Mouse (Mus musculus): ENCODE results near the gene Tenm4. TPM values are rescaled to one million over a fixed set of nuclear protein-coding genes. Genes with fewer than 3 reads are reported as not detected.
"Not testable (repeated sequence)": the region's sequence is repeated elsewhere in the genome, so short reads cannot be mapped to it uniquely, and the experiment has no call there.

Tenm4 gene
- polyA plus RNA-seq, 2 experiments, result 12.7 to 37.4 TPM

DNA sequence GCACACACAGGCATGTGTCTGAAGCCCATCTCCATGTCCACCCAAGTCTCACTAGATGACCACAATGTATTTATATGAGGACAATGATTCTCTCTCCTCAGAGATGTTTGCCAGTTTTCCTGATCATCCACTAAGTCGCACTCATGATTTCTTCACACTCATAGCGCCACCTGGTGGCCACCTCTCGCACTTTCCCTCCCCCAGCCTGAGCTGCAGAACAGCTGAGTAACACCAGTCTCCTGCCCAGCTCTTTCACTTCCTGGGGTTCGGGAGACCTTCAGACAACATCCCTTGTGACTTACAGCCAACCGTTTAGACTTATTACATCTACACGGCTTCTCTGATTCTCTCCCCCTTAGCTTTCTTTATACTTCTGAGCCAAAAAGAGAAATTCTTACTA lies 743.0 kb downstream of the Tenm4 start:
- DNase-seq (ENCODE audit: low spot score), result peak; percentile 83
- 8% methylated on average over 6 of the region's 6 CpGs for WGBS
- H3K9me3 ChIP-seq (ENCODE audit: control insufficient read depth, low read length), result no peaks in the 10 kb centered on the region

DNA sequence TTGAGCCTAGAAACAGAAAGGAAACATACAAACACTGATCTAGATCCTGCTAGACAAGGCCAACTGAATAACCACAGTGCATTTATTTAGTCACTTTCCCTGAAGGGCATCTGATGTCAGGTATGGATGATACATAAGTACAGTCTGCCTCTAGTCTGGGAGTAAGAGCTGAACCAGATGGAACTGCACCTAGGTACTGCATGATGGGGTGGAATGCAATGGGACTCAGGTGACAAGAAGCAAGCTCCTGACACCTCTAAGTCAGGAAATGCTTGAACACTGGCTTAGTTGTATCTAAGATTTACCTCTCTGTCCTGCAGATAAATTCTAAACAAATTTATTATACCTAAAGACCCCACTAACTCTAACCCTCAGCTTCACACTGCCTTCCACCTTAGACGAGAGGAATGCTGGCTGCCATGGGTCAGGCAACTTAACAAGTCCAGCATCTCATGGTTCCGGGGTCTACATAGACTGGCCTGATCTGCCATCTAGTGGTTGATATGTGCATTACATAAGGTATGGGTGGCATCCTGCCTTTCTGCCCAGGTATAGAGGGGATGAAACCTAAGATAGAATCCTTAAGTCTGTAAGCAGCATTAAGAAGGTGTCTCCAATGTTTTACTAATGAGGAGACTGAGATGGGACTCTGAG lies 744.5 kb downstream of the Tenm4 start:
- no peak overlapping the region for H3K4me2 ChIP-seq (replicated peaks; ENCODE audit: low read depth, low read length, severe bottlenecking)
- H3K36me3 ChIP-seq (ENCODE audit: control insufficient read depth, insufficient read depth, low read length), result no peaks in the 10 kb centered on the region
- TF ChIP-seq POLR2A (IDR thresholded peaks at IDR 0.05; ENCODE audit: borderline replicate concordance, extremely low read depth, insufficient read depth, insufficient read length), result no peak
- DNase-seq (ENCODE audit: low spot score), result peak; percentile 79
- no peaks in the 10 kb centered on the region for H3K27me3 ChIP-seq (ENCODE audit: control insufficient read depth, insufficient read depth, low read length)
- peak; percentile 78 for ATAC-seq (ENCODE audit: low FRiP score, low read depth)
- H3K4me1 ChIP-seq (ENCODE audit: control insufficient read depth, insufficient read depth, low read length), result peaks cover 10% of the 10 kb centered on the region
- H3K9ac ChIP-seq (ENCODE audit: low read depth, low read length, severe bottlenecking), result no peak overlapping the region
- H3K9me3 ChIP-seq (ENCODE audit: control insufficient read depth, low read length), result no peaks in the 10 kb centered on the region
- no peak overlapping the region for H3K27ac ChIP-seq (replicated peaks; ENCODE audit: low read depth, low read length)
- 0% methylated on average over 2 of the region's 2 CpGs for WGBS
- H3K4me3 ChIP-seq (replicated peaks; ENCODE audit: low read length), result no peak overlapping the region

More for the DNA sequence above, 743.0 kb downstream of the Tenm4 start:
- peaks cover 19% of the 10 kb centered on the region for H3K4me1 ChIP-seq (ENCODE audit: control insufficient read depth, insufficient read depth, low read length)
- H3K4me3 ChIP-seq (replicated peaks; ENCODE audit: low read length), result no peak overlapping the region
- no peaks in the 10 kb centered on the region for H3K27me3 ChIP-seq (ENCODE audit: control insufficient read depth, insufficient read depth, low read length)
- H3K27ac ChIP-seq (replicated peaks; ENCODE audit: low read depth, low read length), result no peak overlapping the region
- no peak for TF ChIP-seq POLR2A (IDR thresholded peaks at IDR 0.05; ENCODE audit: borderline replicate concordance, extremely low read depth, insufficient read depth, insufficient read length)
- ATAC-seq (ENCODE audit: low FRiP score, low read depth), result peak; percentile 20; the same call in 1 of the 2 replicates
- no peak overlapping the region for H3K4me2 ChIP-seq (replicated peaks; ENCODE audit: low read depth, low read length, severe bottlenecking)
- H3K36me3 ChIP-seq (ENCODE audit: control insufficient read depth, insufficient read depth, low read length), result no peaks in the 10 kb centered on the region
- H3K9ac ChIP-seq (ENCODE audit: low read depth, low read length, severe bottlenecking), result no peak overlapping the region

DNA sequence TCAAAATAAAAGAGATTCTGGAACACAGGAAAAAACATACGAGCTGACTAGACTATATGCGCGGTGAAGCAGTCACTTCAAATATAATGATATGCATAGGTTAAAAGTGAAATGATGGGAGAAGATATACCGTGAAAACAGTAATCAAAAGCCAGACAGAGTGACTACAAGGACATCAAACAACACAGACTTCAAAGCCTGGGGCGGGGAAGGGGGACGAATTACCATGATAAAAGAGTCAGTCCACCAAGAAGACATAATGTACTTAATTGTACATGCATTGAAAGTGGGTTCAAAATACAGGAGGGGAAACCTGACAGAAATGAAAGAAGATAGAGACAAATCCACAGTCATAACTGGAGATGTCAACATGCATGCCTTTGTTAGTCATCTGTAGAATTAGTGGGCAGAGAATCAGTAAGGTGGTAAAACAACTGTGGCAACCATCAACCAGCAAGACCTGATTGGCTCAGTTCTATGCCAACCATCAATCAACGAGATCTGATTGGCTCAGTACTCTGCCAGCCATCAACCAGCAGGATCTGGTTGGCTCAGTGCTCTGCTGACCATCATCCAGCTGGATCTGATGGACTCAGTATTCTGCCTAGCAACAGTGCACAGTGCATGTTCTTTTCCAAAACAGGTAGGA lies 749.5 kb downstream of the Tenm4 start:
- WGBS, result 72% methylated on average over 7 of the region's 7 CpGs
- H3K27me3 ChIP-seq (ENCODE audit: control insufficient read depth, insufficient read depth, low read length), result no peaks in the 10 kb centered on the region
- TF ChIP-seq POLR2A (IDR thresholded peaks at IDR 0.05; ENCODE audit: borderline replicate concordance, extremely low read depth, insufficient read depth, insufficient read length), result no peak

DNA sequence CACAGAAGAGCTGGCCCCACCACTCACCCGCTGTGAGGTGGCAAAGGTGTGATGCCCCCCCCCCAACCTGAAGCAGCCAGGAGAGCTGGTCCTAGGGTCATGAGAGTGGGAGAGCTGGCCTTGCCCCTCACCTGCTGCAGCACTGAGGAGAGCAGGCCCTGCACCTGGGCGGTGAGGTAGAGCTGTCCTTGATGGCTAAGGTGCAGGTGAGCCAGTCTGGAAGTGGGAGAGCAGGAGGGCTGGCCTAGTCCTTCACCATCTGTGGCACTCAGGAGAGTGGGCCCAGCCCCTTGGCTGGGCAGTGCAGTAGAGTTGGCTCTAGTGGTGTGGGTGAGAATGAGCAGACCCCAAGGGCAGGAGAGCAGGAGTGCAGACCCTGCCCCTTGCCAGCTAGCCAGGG lies 751.9 kb downstream of the Tenm4 start:
- Histone ChIP-seq H3K4me2 (replicated peaks; ENCODE audit: low read depth, low read length, severe bottlenecking) (no peak overlapping the region), H3K27ac (replicated peaks; ENCODE audit: low read depth, low read length) (no peak overlapping the region), H3K9ac (ENCODE audit: low read depth, low read length, severe bottlenecking) (no peak overlapping the region), H3K36me3 (ENCODE audit: control insufficient read depth, insufficient read depth, low read length) (no peaks in the 10 kb centered on the region), H3K4me1 (ENCODE audit: control insufficient read depth, insufficient read depth, low read length) (no peaks in the 10 kb centered on the region), H3K9me3 (ENCODE audit: control insufficient read depth, low read length) (no peaks in the 10 kb centered on the region), H3K27me3 (ENCODE audit: control insufficient read depth, insufficient read depth, low read length) (no peaks in the 10 kb centered on the region), H3K4me3 (replicated peaks; ENCODE audit: low read length) (no peak overlapping the region)
- TF ChIP-seq POLR2A (IDR thresholded peaks at IDR 0.05; ENCODE audit: borderline replicate concordance, extremely low read depth, insufficient read depth, insufficient read length), result no peak
- WGBS, result 83% methylated on average over 1 of the region's 2 CpGs
- DNase-seq (ENCODE audit: low spot score) (no peak), ATAC-seq (ENCODE audit: low FRiP score, low read depth) (no peak)

More for the DNA sequence above, 749.5 kb downstream of the Tenm4 start:
- DNase-seq (ENCODE audit: low spot score) (no peak), ATAC-seq (ENCODE audit: low FRiP score, low read depth) (no peak)
- H3K4me2 ChIP-seq (replicated peaks; ENCODE audit: low read depth, low read length, severe bottlenecking), result no peak overlapping the region
- no peaks in the 10 kb centered on the region for H3K9me3 ChIP-seq (ENCODE audit: control insufficient read depth, low read length)
- no peak overlapping the region for H3K27ac ChIP-seq (replicated peaks; ENCODE audit: low read depth, low read length)
- no peaks in the 10 kb centered on the region for H3K4me1 ChIP-seq (ENCODE audit: control insufficient read depth, insufficient read depth, low read length)
- H3K4me3 ChIP-seq (replicated peaks; ENCODE audit: low read length), result no peak overlapping the region
- no peak overlapping the region for H3K9ac ChIP-seq (ENCODE audit: low read depth, low read length, severe bottlenecking)
- H3K36me3 ChIP-seq (ENCODE audit: control insufficient read depth, insufficient read depth, low read length), result no peaks in the 10 kb centered on the region

DNA sequence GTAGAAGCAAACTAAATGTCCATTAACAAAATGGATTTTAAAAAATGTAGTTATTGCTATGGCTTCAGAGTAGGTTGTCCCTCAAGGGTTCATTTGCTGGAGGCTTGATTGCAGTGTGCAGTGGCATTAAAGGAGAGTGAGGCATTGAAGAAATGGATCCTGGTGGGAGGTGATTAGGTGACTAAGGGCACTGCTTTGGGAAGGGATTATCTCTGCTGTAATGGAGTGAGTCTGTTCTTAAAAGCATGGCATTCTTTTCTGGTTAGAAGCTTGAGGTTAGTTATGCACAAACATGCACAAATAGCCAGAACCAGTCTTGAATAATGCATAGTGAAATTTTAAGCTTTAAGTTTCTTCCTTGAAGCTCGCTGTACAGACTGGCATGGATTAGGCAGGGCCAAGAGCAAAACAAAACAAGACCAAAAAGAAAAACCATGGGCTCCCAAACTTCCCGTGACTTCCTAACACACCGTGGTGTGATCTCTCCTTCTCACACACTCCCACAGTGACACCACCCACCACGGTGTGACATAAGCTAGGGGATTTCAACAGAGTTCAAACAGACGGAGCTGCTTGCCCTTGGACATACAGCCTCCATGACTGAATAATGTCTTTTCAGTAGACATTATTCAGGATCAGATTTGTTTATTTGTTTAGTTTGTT lies 772.8 kb downstream of the Tenm4 start:
- no peak for TF ChIP-seq POLR2A (IDR thresholded peaks at IDR 0.05; ENCODE audit: borderline replicate concordance, extremely low read depth, insufficient read depth, insufficient read length)
- H3K4me2 ChIP-seq (replicated peaks; ENCODE audit: low read depth, low read length, severe bottlenecking), result no peak overlapping the region
- no peak overlapping the region for H3K9ac ChIP-seq (ENCODE audit: low read depth, low read length, severe bottlenecking)
- no peaks in the 10 kb centered on the region for H3K4me1 ChIP-seq (ENCODE audit: control insufficient read depth, insufficient read depth, low read length)
- no peaks in the 10 kb centered on the region for H3K9me3 ChIP-seq (ENCODE audit: control insufficient read depth, low read length)
- DNase-seq (ENCODE audit: low spot score), result no peak
- no peaks in the 10 kb centered on the region for H3K36me3 ChIP-seq (ENCODE audit: control insufficient read depth, insufficient read depth, low read length)
- H3K4me3 ChIP-seq (replicated peaks; ENCODE audit: low read length), result no peak overlapping the region
- H3K27ac ChIP-seq (replicated peaks; ENCODE audit: low read depth, low read length), result no peak overlapping the region
- WGBS, result 81% methylated on average over 5 of the region's 5 CpGs
- no peak for ATAC-seq (ENCODE audit: low FRiP score, low read depth)
- no peaks in the 10 kb centered on the region for H3K27me3 ChIP-seq (ENCODE audit: control insufficient read depth, insufficient read depth, low read length)

DNA sequence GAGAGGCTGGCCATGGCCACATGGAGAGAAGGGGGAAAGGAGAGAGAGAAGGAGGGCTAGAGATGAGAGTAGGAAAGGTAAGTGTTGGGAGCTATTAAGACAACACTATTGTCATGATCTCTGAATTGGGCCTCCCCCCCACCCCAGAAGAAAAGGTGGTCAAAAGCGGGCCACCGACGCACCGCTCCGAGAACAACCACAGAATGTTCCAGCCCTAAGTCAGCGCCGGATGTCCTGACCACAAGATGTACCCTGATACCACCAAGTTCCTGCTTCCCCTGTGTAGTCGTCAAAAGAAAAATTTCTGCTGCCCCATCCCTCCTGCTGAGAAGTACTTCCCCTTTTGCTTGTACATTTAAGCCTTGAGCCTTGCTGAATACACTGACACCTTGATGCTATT lies 775.5 kb downstream of the Tenm4 start:
- H3K4me2 ChIP-seq (replicated peaks; ENCODE audit: low read depth, low read length, severe bottlenecking); H3K4me1 ChIP-seq (ENCODE audit: control insufficient read depth, insufficient read depth, low read length); H3K4me3 ChIP-seq (replicated peaks; ENCODE audit: low read length); DNase-seq (ENCODE audit: low spot score); ATAC-seq (ENCODE audit: low FRiP score, low read depth); H3K36me3 ChIP-seq (ENCODE audit: control insufficient read depth, insufficient read depth, low read length); H3K9ac ChIP-seq (ENCODE audit: low read depth, low read length, severe bottlenecking); H3K9me3 ChIP-seq (ENCODE audit: control insufficient read depth, low read length); H3K27me3 ChIP-seq (ENCODE audit: control insufficient read depth, insufficient read depth, low read length); H3K27ac ChIP-seq (replicated peaks; ENCODE audit: low read depth, low read length): not testable (repeated sequence)
- WGBS, result 96% methylated on average over 8 of the region's 8 CpGs

All from limb, embryonic 14.5 days (tissue).